Mouse (Mus musculus): ENCODE results near the gene Gzma.

Gene Gzma

GRCm38 (mm10) chr13:113100879-113101278 is at the start of gene Gzma:
Gzma (minus strand) TSS chr13:113100981.
- DNase-seq (ENCODE audit: low spot score in 2 of 2), result no peak

GRCm38 (mm10) chr13:113139597-113139996 is 38.8 kb upstream of the Gzma start:
- no peak for DNase-seq (ENCODE audit: low spot score in 2 of 2)

GRCm38 (mm10) chr13:113129974-113130373 is 29.2 kb upstream of the Gzma start:
- no peak for DNase-seq (ENCODE audit: low spot score in 2 of 2)

DNA sequence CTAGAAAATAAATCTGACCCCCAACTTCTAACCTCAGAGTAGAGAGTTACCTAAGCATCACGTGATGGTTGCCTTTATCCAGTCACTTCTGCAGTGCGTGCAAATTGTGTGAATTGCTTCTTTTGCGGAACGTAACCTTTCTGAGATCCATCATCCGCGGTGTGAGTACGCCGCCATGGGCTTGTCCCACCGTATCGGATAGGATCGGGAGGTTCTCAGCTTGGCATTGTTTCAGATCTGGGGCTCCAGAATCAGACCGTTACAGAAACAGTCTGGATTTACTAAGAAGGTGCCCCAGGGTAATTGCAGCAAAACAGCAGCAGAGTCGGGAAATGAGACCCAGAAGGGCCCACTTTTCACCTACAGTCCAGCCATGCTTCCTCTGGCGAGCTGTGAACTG is 20.5 kb upstream of the Gzma start:
- no peak for DNase-seq (ENCODE audit: low spot score in 2 of 2)

DNA sequence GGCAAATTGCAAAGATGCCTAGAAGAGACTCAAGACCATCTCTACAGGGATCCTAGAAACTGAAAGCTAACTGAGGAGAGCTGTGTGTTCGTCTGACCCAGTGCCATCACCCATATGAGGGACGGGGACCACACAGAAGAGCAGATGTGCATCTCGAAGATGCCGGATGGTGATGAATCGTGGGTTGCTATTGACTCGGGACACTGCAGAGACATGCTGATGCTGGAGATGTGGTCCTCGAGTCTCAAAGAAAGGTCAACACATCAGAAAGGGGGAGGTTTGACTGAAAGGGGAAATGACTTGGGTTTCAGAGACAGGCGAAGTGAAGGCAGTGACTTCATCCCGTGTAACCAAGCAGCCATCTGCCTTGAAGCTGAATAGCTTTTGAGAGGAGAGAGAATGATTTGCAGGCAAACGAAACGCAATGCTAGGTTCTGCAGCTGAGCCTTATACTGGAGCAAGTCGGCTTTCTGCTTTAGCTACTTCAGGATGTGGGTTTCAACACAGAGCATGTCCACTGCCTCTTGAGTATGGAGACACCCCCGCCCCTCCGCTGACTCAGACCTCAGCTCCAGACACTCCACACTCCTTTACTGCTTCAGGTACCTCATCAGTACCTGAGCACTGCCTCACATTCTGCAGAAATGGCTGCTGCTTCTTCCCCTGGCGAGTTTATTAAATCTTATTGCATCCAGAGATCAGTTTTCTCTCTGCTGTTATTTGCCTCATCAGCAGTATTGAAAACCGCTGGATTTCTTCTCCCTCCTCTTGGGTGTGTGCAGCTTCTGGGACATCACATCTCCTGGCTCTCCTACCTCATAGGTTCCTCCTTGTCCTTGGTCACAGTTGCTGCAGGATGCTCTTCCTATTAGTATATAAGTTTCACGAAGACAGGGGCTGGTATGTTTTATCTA is 19.8 kb upstream of the Gzma start:
- no peak for DNase-seq (ENCODE audit: low spot score in 2 of 2)

- no peak for DNase-seq (ENCODE audit: low spot score in 2 of 2)
Measured at GRCm38 (mm10) chr13:113118977-113119376, 18.2 kb upstream of the Gzma start.

GRCm38 (mm10) chr13:113104759-113105158 is 4.0 kb upstream of the Gzma start:
- no peak for DNase-seq (ENCODE audit: low spot score in 2 of 2)

DNA sequence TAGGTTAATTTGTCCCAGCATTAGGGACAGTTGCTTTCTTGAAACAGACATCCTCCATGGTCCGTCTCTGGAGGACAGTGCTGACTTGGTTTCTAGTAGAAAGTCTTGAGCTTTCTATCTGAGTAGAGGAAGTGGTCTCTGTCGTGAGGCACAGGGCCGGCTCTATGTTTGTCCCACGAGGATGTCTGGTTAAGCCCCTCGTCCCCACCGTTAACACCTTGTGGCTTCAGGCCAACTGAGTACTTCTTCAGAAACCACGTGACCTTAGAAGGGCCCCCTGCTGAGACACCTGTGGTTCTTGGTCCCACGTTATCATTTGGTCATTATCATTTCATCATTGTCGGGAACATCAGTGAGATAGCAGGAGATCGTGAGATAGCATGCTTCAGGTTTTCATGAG is 1.0 kb upstream of the Gzma start:
- no peak for DNase-seq (ENCODE audit: low spot score in 2 of 2)

- DNase-seq (ENCODE audit: low spot score in 2 of 2), result no peak
Measured at GRCm38 (mm10) chr13:113098406-113098805, 2.4 kb downstream of the Gzma start.

DNA sequence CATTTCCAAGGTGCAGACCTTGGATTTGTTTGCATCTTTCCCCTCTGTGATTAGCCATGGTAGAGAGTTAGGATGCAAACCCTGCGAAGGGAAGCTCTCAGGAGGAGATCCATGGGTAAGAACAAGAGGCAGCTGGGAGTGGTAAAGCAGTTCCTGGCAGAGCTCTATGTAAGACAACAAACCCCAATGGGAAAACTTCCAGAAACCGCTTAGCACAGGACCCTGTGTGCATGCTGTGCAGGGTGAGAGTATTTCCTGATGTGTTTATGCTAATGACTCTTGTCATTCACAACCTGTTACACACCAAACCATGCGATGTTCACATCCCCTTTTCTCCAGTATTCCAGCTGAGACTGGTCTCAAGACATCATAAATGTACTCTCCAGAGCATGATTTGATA is 3.8 kb downstream of the Gzma start:
- DNase-seq (ENCODE audit: low spot score in 2 of 2), result no peak

- DNase-seq (ENCODE audit: low spot score in 2 of 2), result no peak
Measured at GRCm38 (mm10) chr13:113094618-113095017, 6.2 kb downstream of the Gzma start.

- DNase-seq (ENCODE audit: low spot score in 2 of 2), result no peak
Measured at GRCm38 (mm10) chr13:113090489-113090888, 10.3 kb downstream of the Gzma start.

DNA sequence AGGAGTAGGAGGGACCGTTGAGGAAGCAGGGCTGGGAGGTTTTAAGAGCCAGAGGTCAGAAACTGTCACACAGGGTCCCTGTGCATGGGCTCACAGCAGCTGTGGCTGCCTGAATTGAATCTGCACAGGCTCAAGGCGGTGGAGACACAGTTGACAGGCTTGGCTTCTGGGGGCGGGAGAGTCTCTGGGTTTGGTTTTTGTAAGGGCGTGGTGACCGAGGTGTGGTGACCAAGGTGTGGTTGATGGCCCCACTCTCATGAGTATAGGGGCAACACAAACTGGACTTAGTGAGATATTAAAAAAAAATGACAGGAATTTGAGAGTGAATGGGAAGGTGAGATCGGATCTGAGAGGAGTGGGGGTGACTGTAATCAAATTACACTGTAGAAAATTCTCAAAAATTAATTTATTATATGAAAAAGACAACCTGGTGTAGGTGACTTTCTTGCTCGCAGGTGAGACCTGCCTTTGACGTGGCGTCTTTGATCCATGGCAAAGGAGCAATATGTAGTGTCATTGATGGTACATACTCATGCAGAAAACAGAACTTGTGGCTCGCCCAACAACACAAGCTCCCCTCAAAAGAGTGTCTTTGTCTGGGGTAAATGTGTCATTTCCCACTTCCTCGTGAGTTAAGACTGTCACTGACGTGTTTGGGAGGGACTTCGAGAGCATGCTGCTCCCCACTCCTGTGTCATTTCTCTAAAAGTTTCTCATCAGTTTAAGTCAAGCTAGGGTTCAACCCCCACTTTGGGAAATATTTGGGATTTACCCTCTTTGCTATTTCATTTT is 13.4 kb downstream of the Gzma start:
- DNase-seq (ENCODE audit: low spot score in 2 of 2), result no peak

DNA sequence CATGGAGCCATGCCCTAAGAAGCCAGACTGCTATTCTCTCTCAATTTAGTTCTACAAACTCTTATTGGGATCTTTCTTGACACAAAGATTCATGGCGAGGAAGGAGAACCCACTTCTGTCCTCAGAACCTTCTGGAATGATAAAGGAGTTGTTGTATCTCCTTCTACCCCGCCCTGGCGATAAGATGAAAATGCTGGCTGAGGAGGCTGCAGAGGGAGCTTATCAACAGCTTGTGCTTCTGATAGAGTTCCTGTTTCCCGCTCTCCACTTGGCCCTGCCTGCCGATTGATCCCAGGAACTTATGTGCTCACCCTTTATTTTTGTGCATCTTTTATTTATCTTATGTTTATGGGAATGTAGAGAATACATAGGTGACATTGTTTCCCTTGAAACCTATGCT is 16.0 kb downstream of the Gzma start:
- no peak for DNase-seq (ENCODE audit: low spot score in 2 of 2)

- no peak for DNase-seq (ENCODE audit: low spot score in 2 of 2)
Measured at GRCm38 (mm10) chr13:113082101-113082500, 18.7 kb downstream of the Gzma start.

DNA sequence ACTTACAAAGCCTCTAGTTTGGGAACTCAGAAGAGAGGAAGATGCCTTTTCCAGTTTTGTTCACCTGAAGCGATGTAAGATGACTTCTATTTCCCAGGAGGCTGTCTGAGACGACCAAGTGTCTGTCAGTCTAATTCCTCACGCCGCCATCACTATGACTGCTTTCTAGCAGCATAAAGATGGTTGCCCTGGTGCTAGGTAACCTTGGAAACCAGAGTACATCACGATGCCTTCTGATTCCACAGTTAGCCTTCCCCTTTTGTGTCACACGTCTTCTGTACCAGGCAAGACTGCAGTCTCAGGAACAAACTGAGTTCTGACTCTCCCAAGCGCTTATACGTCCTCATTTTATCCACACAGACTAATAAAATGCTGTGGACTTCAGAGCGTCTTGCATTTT is 21.8 kb downstream of the Gzma start:
- no peak for DNase-seq (ENCODE audit: low spot score in 2 of 2)

DNA sequence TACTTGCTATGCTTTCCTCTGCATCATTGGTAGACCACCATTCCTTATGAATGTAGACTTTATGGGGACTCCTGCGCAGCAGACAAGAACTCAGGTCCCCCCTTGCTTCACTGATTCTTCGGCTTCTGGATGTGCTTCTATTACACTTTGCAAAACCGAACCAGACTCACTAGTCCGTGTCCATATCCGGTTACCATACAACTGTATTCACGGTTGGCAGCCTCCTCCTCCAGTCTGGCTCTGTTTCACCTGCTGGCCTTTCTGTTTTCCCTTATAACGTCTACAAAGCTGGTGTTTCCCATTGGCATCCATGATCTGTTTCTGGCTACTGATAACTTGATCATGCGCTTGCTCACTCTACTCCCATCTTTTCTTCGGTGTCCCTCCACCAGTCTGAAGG is 36.2 kb downstream of the Gzma start:
- no peak for DNase-seq (ENCODE audit: low spot score in 2 of 2)

DNA sequence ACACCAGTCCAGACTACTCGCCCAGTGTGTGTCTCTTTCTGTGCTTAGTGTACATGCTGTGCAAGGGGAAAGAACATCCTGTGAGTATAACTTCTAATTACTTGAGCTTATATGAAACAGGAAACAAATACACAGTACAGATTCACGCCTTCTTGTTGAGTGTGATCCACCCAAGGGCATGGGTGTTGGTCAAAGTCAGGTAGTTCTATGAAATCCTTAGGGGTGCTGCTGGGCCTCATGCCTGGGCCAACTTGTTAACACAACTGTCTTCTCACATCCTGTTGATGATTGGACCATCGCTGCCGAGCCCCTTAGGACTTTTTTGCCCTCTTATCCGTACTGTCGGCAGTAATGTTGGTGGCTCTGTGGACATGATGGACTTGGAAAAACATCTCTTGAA is 39.0 kb downstream of the Gzma start:
- no peak for DNase-seq (ENCODE audit: low spot score in 2 of 2)

DNA sequence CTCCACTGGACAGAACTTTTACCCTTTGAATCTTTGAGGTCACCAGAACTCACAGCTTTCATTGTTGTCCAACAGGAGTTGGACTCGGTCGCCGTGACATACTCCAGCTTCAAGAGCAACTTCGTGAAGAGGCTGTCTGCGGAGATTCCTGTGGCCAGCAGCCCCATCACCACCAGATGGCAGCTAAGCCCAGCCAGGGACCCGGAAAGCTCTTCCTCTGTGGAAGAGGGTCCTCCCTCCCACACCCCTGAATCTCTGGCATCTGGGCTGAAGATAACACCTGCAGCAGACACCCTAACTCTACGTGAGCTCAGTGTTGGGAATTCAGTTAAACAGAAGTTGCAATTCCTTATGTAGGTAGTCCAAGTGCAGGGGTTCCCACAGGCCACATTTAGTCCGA is 45.0 kb downstream of the Gzma start:
- DNase-seq (ENCODE audit: low spot score in 2 of 2), result no peak

GRCm38 (mm10) chr13:113054230-113054629 is 46.6 kb downstream of the Gzma start:
- DNase-seq (ENCODE audit: low spot score in 2 of 2), result no peak

- DNase-seq (ENCODE audit: low spot score in 2 of 2), result no peak
Measured at GRCm38 (mm10) chr13:113047647-113048046, 53.1 kb downstream of the Gzma start.

GRCm38 (mm10) chr13:113047018-113047417 is 53.8 kb downstream of the Gzma start:
- no peak for DNase-seq (ENCODE audit: low spot score in 2 of 2)
